Mouse (Mus musculus) ES-Bruce4 (cell line): Measurements from ENCODE around the gene Kri1. TPM values are rescaled to one million over a fixed set of nuclear protein-coding genes. Genes with fewer than 3 reads are reported as not detected.
"Not testable (repeated sequence)": the region's sequence is repeated elsewhere in the genome, so short reads cannot be mapped to it uniquely, and the experiment has no call there.

Source experiments
- H3K27ac ChIP-seq: 2 replicates; pipeline ENCODE4 v1.5.1; 2012; ENCODE audit warnings: low read length, inconsistent platforms; ENCODE audit not compliant: insufficient read depth
- H3K27me3 ChIP-seq: 2 replicates; pipeline ENCODE4 v1.6.1; 2012; ENCODE audit warnings: mild to moderate bottlenecking, low read length, inconsistent platforms; ENCODE audit not compliant: control insufficient read depth, poor library complexity, insufficient read depth, severe bottlenecking
- H3K36me3 ChIP-seq: 2 replicates; pipeline ENCODE4 v1.6.1; 2012; ENCODE audit warnings: inconsistent platforms, mild to moderate bottlenecking, low read length, moderate library complexity; ENCODE audit not compliant: control insufficient read depth, poor library complexity, insufficient read depth, severe bottlenecking
- H3K4me1 ChIP-seq: one replicate; pipeline ENCODE4 v1.8.1; 2011; ENCODE audit warnings: low read length; ENCODE audit not compliant: control insufficient read depth, insufficient read depth
- H3K4me3 ChIP-seq: 2 replicates; pipeline ENCODE4 v1.5.1; 2011; ENCODE audit warnings: low read depth, mild to moderate bottlenecking, low read length
- H3K9ac ChIP-seq: 2 replicates; pipeline ENCODE4 v1.6.1; 2012; ENCODE audit warnings: low read depth, mild to moderate bottlenecking, inconsistent platforms; ENCODE audit not compliant: poor library complexity, severe bottlenecking
- H3K9me3 ChIP-seq: replicated peaks from 2 replicates; pipeline ENCODE4 v1.6.1; 2012; ENCODE audit warnings: mild to moderate bottlenecking, low read length, inconsistent platforms; ENCODE audit not compliant: control insufficient read depth, poor library complexity, insufficient read depth, severe bottlenecking
- CTCF ChIP-seq: IDR thresholded peaks from one replicate; pipeline ENCODE4 v1.8.1; 2011; ENCODE audit warnings: low read depth, low read length
- EP300 ChIP-seq: IDR thresholded peaks from 2 replicates; pipeline ENCODE4 v1.6.1; 2011; ENCODE audit warnings: low read depth, low read length; ENCODE audit not compliant: insufficient read depth
- POLR2A ChIP-seq: IDR thresholded peaks from one replicate; pipeline ENCODE4 v1.8.1; 2011; ENCODE audit warnings: low read length; ENCODE audit not compliant: insufficient read depth
- polyA plus RNA-seq: library from polyadenylated mRNA; stranded (reverse); fragments of >200 nt; gene quantifications from 2 replicates; pipeline ENCODE4 v1.2.4, GENCODE M21; 2011; ENCODE audit warnings: low read depth; ENCODE audit not compliant: missing spikeins, insufficient read depth, insufficient read length

Gene Kri1
- polyA plus RNA-seq, 1 experiment: 41.7 TPM

GRCm38 (mm10) chr9:21292271-21292670 lies 4.5 kb upstream of the Kri1 start:
- H3K4me3 ChIP-seq: peak overlapping the region; percentile 76
- no peak for TF ChIP-seq CTCF
- TF ChIP-seq EP300: no peak
- TF ChIP-seq POLR2A: no peak
- H3K9me3 ChIP-seq: no peaks in the 10 kb centered on the region
- H3K36me3 ChIP-seq: no peaks in the 10 kb centered on the region; the same call in 1 of the 2 replicates
- 0 out of 2 replicates have a peak overlapping the region, but pooled peaks have one; percentile 48 for H3K27ac ChIP-seq
- H3K27me3 ChIP-seq: no peaks in the 10 kb centered on the region
- H3K9ac ChIP-seq: peak overlapping the region; percentile 88
- no peaks in the 10 kb centered on the region for H3K4me1 ChIP-seq

GRCm38 (mm10) chr9:21291868-21292267 lies 4.1 kb upstream of the Kri1 start:
- H3K4me3 ChIP-seq: peak overlapping the region; percentile 76
- H3K27me3 ChIP-seq, H3K36me3 ChIP-seq, H3K4me1 ChIP-seq, H3K9me3 ChIP-seq: not testable (repeated sequence)
- peak overlapping the region; percentile 97 for H3K27ac ChIP-seq
- H3K9ac ChIP-seq: peak overlapping the region; percentile 88

GRCm38 (mm10) chr9:21291022-21291787 lies 3.4 kb upstream of the Kri1 start, which contains the start of gene Cdkn2d:
TSS of gene Cdkn2d (minus strand) at chr9:21291407.
- Histone ChIP-seq H3K9me3 (no peaks in the 10 kb centered on the region), H3K27ac (peak within 1 kb of the TSS; percentile 97), H3K36me3 (0 out of 2 replicates have a peak, but pooled peaks cover 2% of the 10 kb centered on the region), H3K4me1 (no peaks in the 10 kb centered on the region), H3K4me3 (peak within 1 kb of the TSS; percentile 90), H3K27me3 (no peaks in the 10 kb centered on the region), H3K9ac (peak within 1 kb of the TSS; percentile 88)
- TF ChIP-seq POLR2A (peak; percentile 42), CTCF (peak; percentile 23), EP300 (no peak)

GRCm38 (mm10) chr9:21290589-21290988 lies 2.8 kb upstream of the Kri1 start:
- H3K27ac ChIP-seq: no peak overlapping the region
- H3K36me3 ChIP-seq: peaks cover 5% of the 10 kb centered on the region; the same call in 1 of the 2 replicates
- no peak for TF ChIP-seq EP300
- no peak for TF ChIP-seq POLR2A
- no peak for TF ChIP-seq CTCF

GRCm38 (mm10) chr9:21289337-21289671 lies 1.5 kb upstream of the Kri1 start:
- no peaks in the 10 kb centered on the region for H3K27me3 ChIP-seq
- TF ChIP-seq CTCF: no peak
- no peak for TF ChIP-seq EP300
- no peak for TF ChIP-seq POLR2A
- no peak overlapping the region for H3K9ac ChIP-seq

More at GRCm38 (mm10) chr9:21290589-21290988, 2.8 kb upstream of the Kri1 start:
- H3K9me3 ChIP-seq: no peaks in the 10 kb centered on the region
- peak overlapping the region; percentile 90 for H3K4me3 ChIP-seq
- H3K9ac ChIP-seq: peak overlapping the region; percentile 65
- H3K27me3 ChIP-seq: no peaks in the 10 kb centered on the region
- no peaks in the 10 kb centered on the region for H3K4me1 ChIP-seq

GRCm38 (mm10) chr9:21288404-21289336 lies 901 bp upstream of the Kri1 start:
- Histone ChIP-seq H3K4me3 (peak overlapping the region; percentile 49; the same call in 1 of the 2 replicates), H3K27me3 (no peaks in the 10 kb centered on the region), H3K4me1 (no peaks in the 10 kb centered on the region), H3K9me3 (no peaks in the 10 kb centered on the region), H3K27ac (no peak overlapping the region), H3K9ac (no peak overlapping the region), H3K36me3 (peaks cover 23% of the 10 kb centered on the region; the same call in 1 of the 2 replicates)
- TF ChIP-seq POLR2A (no peak), CTCF (no peak), EP300 (no peak)

More at GRCm38 (mm10) chr9:21289337-21289671, 1.5 kb upstream of the Kri1 start:
- H3K27ac ChIP-seq: no peak overlapping the region
- peaks cover 18% of the 10 kb centered on the region; the same call in 1 of the 2 replicates for H3K36me3 ChIP-seq
- no peak overlapping the region for H3K4me3 ChIP-seq
- H3K9me3 ChIP-seq: no peaks in the 10 kb centered on the region
- H3K4me1 ChIP-seq: no peaks in the 10 kb centered on the region
